Mouse (Mus musculus) adipocyte (in vitro differentiated cells): ENCODE results near the gene Etaa1.
"Not testable (repeated sequence)": the region's sequence is repeated elsewhere in the genome, so short reads cannot be mapped to it uniquely, and the experiment has no call there.

ENCODE experiments used
- DNase-seq: peaks from one replicate; pipeline ENCODE4 v3.0.0-alpha.2; 2016; ENCODE audit warnings: low spot score

The Etaa1 gene

GRCm38 (mm10) chr11:17953231-17954134 is at the start of gene Etaa1:
TSS of gene Etaa1 (minus strand) at chr11:17953875.
- DNase-seq = peak; percentile 94

- no peak for DNase-seq
Measured at GRCm38 (mm10) chr11:17994151-17994550, 40.5 kb upstream of the Etaa1 start.

- DNase-seq = no peak
Measured at GRCm38 (mm10) chr11:17992311-17992710, 38.6 kb upstream of the Etaa1 start.

GRCm38 (mm10) chr11:17983331-17983730 is 29.7 kb upstream of the Etaa1 start:
- no peak for DNase-seq

- DNase-seq = no peak
Measured at GRCm38 (mm10) chr11:17981246-17981645, 27.6 kb upstream of the Etaa1 start.

- DNase-seq = no peak
Measured at GRCm38 (mm10) chr11:17975581-17975980, 21.9 kb upstream of the Etaa1 start.

- DNase-seq = no peak
Measured at GRCm38 (mm10) chr11:17952791-17953190, 884 bp downstream of the Etaa1 start.

GRCm38 (mm10) chr11:17951336-17951735 is 2.3 kb downstream of the Etaa1 start:
- peak; percentile 46 for DNase-seq

GRCm38 (mm10) chr11:17939168-17939567 is 14.5 kb downstream of the Etaa1 start:
- no peak for DNase-seq

- no peak for DNase-seq
Measured at GRCm38 (mm10) chr11:17937931-17938330, 15.7 kb downstream of the Etaa1 start.

GRCm38 (mm10) chr11:17917905-17918304 is 35.8 kb downstream of the Etaa1 start:
- DNase-seq = no peak

- no peak for DNase-seq
Measured at GRCm38 (mm10) chr11:17917101-17917500, 36.6 kb downstream of the Etaa1 start.

GRCm38 (mm10) chr11:17916486-17916885 is 37.2 kb downstream of the Etaa1 start:
- DNase-seq = no peak

GRCm38 (mm10) chr11:17900996-17901395 is 52.7 kb downstream of the Etaa1 start:
- not testable (repeated sequence) for DNase-seq
